Mouse (Mus musculus): ENCODE measurements around the gene Lactb. TPM values are rescaled to one million over a fixed set of nuclear protein-coding genes. Genes with fewer than 3 reads are reported as not detected.

Gene Lactb
- polyA plus RNA-seq, 1 experiment from 2014 or later, result 8.5 TPM

- H3K9ac ChIP-seq (ENCODE audit: low read length), result peak overlapping the region; percentile 67
- no peak for ATAC-seq (ENCODE audit: insufficient number of reproducible peaks, insufficient read depth, low FRiP score, low read depth)
- H3K4me3 ChIP-seq (ENCODE audit: control insufficient read depth in 1 of 2, insufficient read depth in 1 of 2, low read depth in 1 of 2, low read length in 2 of 2), result peak overlapping the region; percentile 69 to 89
- H3K27me3 ChIP-seq (ENCODE audit: control insufficient read depth, insufficient read depth, low read length), result no peaks in the 10 kb centered on the region
- H3K4me1 ChIP-seq (ENCODE audit: control insufficient read depth in 2 of 2, insufficient read depth in 2 of 2, low read length in 2 of 2), result peaks cover 5 to 27% of the 10 kb centered on the region in 2 experiments
- WGBS, result under 1% methylated on average over 14 of the region's 14 CpGs
- no peaks in the 10 kb centered on the region for H3K9me3 ChIP-seq (ENCODE audit: control insufficient read depth, low read length)
- no peaks in the 10 kb centered on the region for H3K36me3 ChIP-seq (ENCODE audit: control insufficient read depth, insufficient read depth, low read length)
- H3K27ac ChIP-seq (replicated peaks in 1 of 2; ENCODE audit: control insufficient read depth in 1 of 2, insufficient read depth in 1 of 2, low read depth in 2 of 2, low read length in 2 of 2), result peak overlapping the region; percentile 25 to 55; a peak in 2 of 4 replicates
- H3K4me2 ChIP-seq (ENCODE audit: low read length), result peak overlapping the region; percentile 89
These were observed 55.3 kb downstream of the Lactb start for GRCm38 (mm10) chr9:66919981-66920380.

- Histone ChIP-seq H3K27ac (replicated peaks in 1 of 2; ENCODE audit: control insufficient read depth in 1 of 2, insufficient read depth in 1 of 2, low read depth in 2 of 2, low read length in 2 of 2) (peak within 1 kb of the TSS; percentile 79 to 89), H3K9me3 (ENCODE audit: control insufficient read depth, low read length) (no peaks in the 10 kb centered on the region), H3K4me1 (ENCODE audit: control insufficient read depth in 2 of 2, insufficient read depth in 2 of 2, low read length in 2 of 2) (peaks cover 5 to 32% of the 10 kb centered on the region in 2 experiments), H3K27me3 (ENCODE audit: control insufficient read depth, insufficient read depth, low read length) (no peaks in the 10 kb centered on the region), H3K4me2 (ENCODE audit: low read length) (peak within 1 kb of the TSS; percentile 89), H3K4me3 (ENCODE audit: control insufficient read depth in 1 of 2, insufficient read depth in 1 of 2, low read depth in 1 of 2, low read length in 2 of 2) (peak within 1 kb of the TSS; percentile 89 to 97), H3K9ac (ENCODE audit: low read length) (peak within 1 kb of the TSS; percentile 92), H3K36me3 (ENCODE audit: control insufficient read depth, insufficient read depth, low read length) (no peaks in the 10 kb centered on the region)
- under 1% methylated on average over 48 of the region's 49 CpGs for WGBS
- peak; percentile 99 for ATAC-seq (ENCODE audit: insufficient number of reproducible peaks, insufficient read depth, low FRiP score, low read depth)
These were observed 55.8 kb downstream of the Lactb start, which contains the start of gene Rab8b for GRCm38 (mm10) chr9:66919382-66919971. Rab8b (minus strand) TSS chr9:66919687.

- peak overlapping the region; percentile 92 for H3K9ac ChIP-seq (ENCODE audit: low read length)
- 3% methylated on average over 27 of the region's 27 CpGs for WGBS
- H3K27me3 ChIP-seq (ENCODE audit: control insufficient read depth, insufficient read depth, low read length), result no peaks in the 10 kb centered on the region
- H3K4me3 ChIP-seq (ENCODE audit: control insufficient read depth in 1 of 2, insufficient read depth in 1 of 2, low read depth in 1 of 2, low read length in 2 of 2), result peak overlapping the region; percentile 89 to 97
- H3K4me1 ChIP-seq (ENCODE audit: control insufficient read depth in 2 of 2, insufficient read depth in 2 of 2, low read length in 2 of 2), result peaks cover 5 to 36% of the 10 kb centered on the region in 2 experiments
- H3K36me3 ChIP-seq (ENCODE audit: control insufficient read depth, insufficient read depth, low read length), result no peaks in the 10 kb centered on the region
- peak overlapping the region; percentile 89 for H3K4me2 ChIP-seq (ENCODE audit: low read length)
- peak overlapping the region; percentile 79 to 89 for H3K27ac ChIP-seq (replicated peaks in 1 of 2; ENCODE audit: control insufficient read depth in 1 of 2, insufficient read depth in 1 of 2, low read depth in 2 of 2, low read length in 2 of 2)
- no peaks in the 10 kb centered on the region for H3K9me3 ChIP-seq (ENCODE audit: control insufficient read depth, low read length)
- no peak for ATAC-seq (ENCODE audit: insufficient number of reproducible peaks, insufficient read depth, low FRiP score, low read depth)
These were observed 56.5 kb downstream of the Lactb start for GRCm38 (mm10) chr9:66918672-66919330.

- H3K27me3 ChIP-seq (ENCODE audit: control insufficient read depth, insufficient read depth, low read length), result no peaks in the 10 kb centered on the region
- no peak overlapping the region for H3K9ac ChIP-seq (ENCODE audit: low read length)
- H3K9me3 ChIP-seq (ENCODE audit: control insufficient read depth, low read length), result no peaks in the 10 kb centered on the region
- 64% methylated on average over 1 of the region's 1 CpGs for WGBS
- no peak for ATAC-seq (ENCODE audit: insufficient number of reproducible peaks, insufficient read depth, low FRiP score, low read depth)
- H3K4me1 ChIP-seq (ENCODE audit: control insufficient read depth in 2 of 2, insufficient read depth in 2 of 2, low read length in 2 of 2), result peaks cover 5 to 38% of the 10 kb centered on the region in 2 experiments
- H3K4me2 ChIP-seq (ENCODE audit: low read length), result peak overlapping the region; percentile 89
- H3K4me3 ChIP-seq (ENCODE audit: control insufficient read depth in 1 of 2, insufficient read depth in 1 of 2, low read depth in 1 of 2, low read length in 2 of 2), result no peak overlapping the region
- 0 out of 2 replicates have a peak, but pooled peaks cover under 1% of the 10 kb centered on the region for H3K36me3 ChIP-seq (ENCODE audit: control insufficient read depth, insufficient read depth, low read length)
- H3K27ac ChIP-seq (replicated peaks in 1 of 2; ENCODE audit: control insufficient read depth in 1 of 2, insufficient read depth in 1 of 2, low read depth in 2 of 2, low read length in 2 of 2), result no peak overlapping the region
These were observed 57.4 kb downstream of the Lactb start for GRCm38 (mm10) chr9:66917892-66918255.

- no peak for ATAC-seq (ENCODE audit: insufficient number of reproducible peaks, insufficient read depth, low FRiP score, low read depth)
- 0 out of 2 replicates have a peak, but pooled peaks cover 3% of the 10 kb centered on the region for H3K36me3 ChIP-seq (ENCODE audit: control insufficient read depth, insufficient read depth, low read length)
- 82% methylated on average over 8 of the region's 8 CpGs for WGBS
- H3K27ac ChIP-seq (replicated peaks in 1 of 2; ENCODE audit: control insufficient read depth in 1 of 2, insufficient read depth in 1 of 2, low read depth in 2 of 2, low read length in 2 of 2), result no peak overlapping the region; a peak in 1 of 4 replicates
- peaks cover 5 to 38% of the 10 kb centered on the region in 2 experiments for H3K4me1 ChIP-seq (ENCODE audit: control insufficient read depth in 2 of 2, insufficient read depth in 2 of 2, low read length in 2 of 2)
- no peak overlapping the region for H3K9ac ChIP-seq (ENCODE audit: low read length)
- H3K4me3 ChIP-seq (ENCODE audit: control insufficient read depth in 1 of 2, insufficient read depth in 1 of 2, low read depth in 1 of 2, low read length in 2 of 2), result no peak overlapping the region
- no peaks in the 10 kb centered on the region for H3K9me3 ChIP-seq (ENCODE audit: control insufficient read depth, low read length)
- H3K27me3 ChIP-seq (ENCODE audit: control insufficient read depth, insufficient read depth, low read length), result no peaks in the 10 kb centered on the region
- H3K4me2 ChIP-seq (ENCODE audit: low read length), result no peak overlapping the region
These were observed 57.9 kb downstream of the Lactb start for GRCm38 (mm10) chr9:66917216-66917891.

- Histone ChIP-seq H3K27ac (replicated peaks in 1 of 2; ENCODE audit: control insufficient read depth in 1 of 2, insufficient read depth in 1 of 2, low read depth in 2 of 2, low read length in 2 of 2) (peak overlapping the region in 1 of 2 experiments; percentile 35; a peak in 1 of 4 replicates), H3K9ac (ENCODE audit: low read length) (no peak overlapping the region), H3K4me2 (ENCODE audit: low read length) (peak overlapping the region; percentile 9), H3K4me1 (ENCODE audit: control insufficient read depth in 2 of 2, insufficient read depth in 2 of 2, low read length in 2 of 2) (peaks cover 5 to 38% of the 10 kb centered on the region in 2 experiments), H3K27me3 (ENCODE audit: control insufficient read depth, insufficient read depth, low read length) (no peaks in the 10 kb centered on the region), H3K36me3 (ENCODE audit: control insufficient read depth, insufficient read depth, low read length) (0 out of 2 replicates have a peak, but pooled peaks cover 3% of the 10 kb centered on the region), H3K9me3 (ENCODE audit: control insufficient read depth, low read length) (no peaks in the 10 kb centered on the region), H3K4me3 (ENCODE audit: control insufficient read depth in 1 of 2, insufficient read depth in 1 of 2, low read depth in 1 of 2, low read length in 2 of 2) (no peak overlapping the region)
- no peak for ATAC-seq (ENCODE audit: insufficient number of reproducible peaks, insufficient read depth, low FRiP score, low read depth)
- WGBS, result 52% methylated on average over 9 of the region's 9 CpGs
These were observed 59.2 kb downstream of the Lactb start for GRCm38 (mm10) chr9:66915869-66916785.

GRCm38 (mm10) chr9:66915401-66915800 lies 59.9 kb downstream of the Lactb start:
- H3K27me3 ChIP-seq (ENCODE audit: control insufficient read depth, insufficient read depth, low read length), result no peaks in the 10 kb centered on the region
- peak overlapping the region; percentile 9; the same call in 1 of the 2 replicates for H3K4me2 ChIP-seq (ENCODE audit: low read length)
- WGBS, result 75% methylated on average over 5 of the region's 5 CpGs
- H3K9ac ChIP-seq (ENCODE audit: low read length), result no peak overlapping the region
- peak overlapping the region in 1 of 2 experiments; percentile 26; a peak in 1 of 4 replicates for H3K27ac ChIP-seq (replicated peaks in 1 of 2; ENCODE audit: control insufficient read depth in 1 of 2, insufficient read depth in 1 of 2, low read depth in 2 of 2, low read length in 2 of 2)
- no peak for ATAC-seq (ENCODE audit: insufficient number of reproducible peaks, insufficient read depth, low FRiP score, low read depth)
- no peaks in the 10 kb centered on the region for H3K9me3 ChIP-seq (ENCODE audit: control insufficient read depth, low read length)
- H3K36me3 ChIP-seq (ENCODE audit: control insufficient read depth, insufficient read depth, low read length), result 0 out of 2 replicates have a peak, but pooled peaks cover 3% of the 10 kb centered on the region
- H3K4me3 ChIP-seq (ENCODE audit: control insufficient read depth in 1 of 2, insufficient read depth in 1 of 2, low read depth in 1 of 2, low read length in 2 of 2), result no peak overlapping the region
- H3K4me1 ChIP-seq (ENCODE audit: control insufficient read depth in 2 of 2, insufficient read depth in 2 of 2, low read length in 2 of 2), result peaks cover 5 to 36% of the 10 kb centered on the region in 2 experiments

Data from heart, embryonic 14.5 days (tissue).